Mouse (Mus musculus) urinary bladder, postnatal 4 days (tissue): Measurements from ENCODE around the gene Tex29.
A peak's percentile ranks its signal among the peaks of the same experiment; 100 is the strongest.
"Not testable (repeated sequence)": the region's sequence is repeated elsewhere in the genome, so short reads cannot be mapped to it uniquely, and the experiment has no call there.

Source experiments
- DNase-seq, 2 experiments: peaks; one replicate each; pipeline ENCODE4 v3.0.0; 2021 to 2022; ENCODE audit warnings: low spot score in 2 of 2

The Tex29 gene

DNA sequence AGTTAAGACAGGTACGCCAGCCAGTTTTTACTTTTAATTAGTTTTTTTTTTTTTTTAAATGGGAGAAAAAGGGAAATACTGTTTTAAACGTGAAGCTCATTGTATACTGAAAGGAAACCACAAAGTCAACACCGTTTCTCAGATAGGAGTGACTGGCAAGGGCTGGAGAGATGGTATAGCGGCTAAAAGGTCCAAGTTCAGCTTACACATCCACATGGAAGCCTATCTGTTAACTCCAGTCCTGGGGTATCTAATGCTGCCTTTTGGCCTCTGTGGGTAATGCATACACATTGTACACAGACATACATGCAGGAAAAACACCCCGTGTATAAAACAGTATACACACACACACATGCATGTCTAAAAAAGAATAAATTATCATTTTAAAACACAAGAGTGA lies 8.3 kb upstream of the Tex29 start:
- no peak for DNase-seq

DNA sequence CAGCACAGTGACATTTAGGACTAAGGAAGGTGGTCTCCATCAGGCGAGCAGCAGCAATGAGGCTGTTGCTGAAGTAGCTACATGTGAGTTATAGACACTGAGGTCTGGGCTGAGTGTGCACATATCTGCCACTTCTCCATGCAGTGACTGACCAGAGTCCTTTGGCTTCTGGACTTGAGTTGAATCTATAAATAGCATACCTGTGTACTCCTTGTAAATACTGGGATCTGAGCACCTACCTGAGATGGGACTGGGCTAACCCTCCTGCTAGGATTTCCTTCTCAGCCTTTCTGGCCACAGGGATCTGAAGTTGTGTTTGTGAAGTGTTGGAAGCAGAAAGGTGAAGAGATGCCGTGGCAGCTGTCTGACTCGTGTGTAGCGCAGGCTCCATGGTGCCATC lies 7.1 kb upstream of the Tex29 start:
- DNase-seq: no peak

GRCm38 (mm10) chr8:11834200-11834599 lies 6.1 kb upstream of the Tex29 start:
- no peak for DNase-seq

GRCm38 (mm10) chr8:11834691-11835090 lies 5.6 kb upstream of the Tex29 start:
- no peak for DNase-seq

GRCm38 (mm10) chr8:11841571-11841970 lies 1.3 kb downstream of the Tex29 start:
- no peak for DNase-seq

GRCm38 (mm10) chr8:11842757-11843156 lies 2.5 kb downstream of the Tex29 start:
- DNase-seq: no peak

- no peak for DNase-seq
Measured at GRCm38 (mm10) chr8:11843677-11844315, 3.5 kb downstream of the Tex29 start.

DNA sequence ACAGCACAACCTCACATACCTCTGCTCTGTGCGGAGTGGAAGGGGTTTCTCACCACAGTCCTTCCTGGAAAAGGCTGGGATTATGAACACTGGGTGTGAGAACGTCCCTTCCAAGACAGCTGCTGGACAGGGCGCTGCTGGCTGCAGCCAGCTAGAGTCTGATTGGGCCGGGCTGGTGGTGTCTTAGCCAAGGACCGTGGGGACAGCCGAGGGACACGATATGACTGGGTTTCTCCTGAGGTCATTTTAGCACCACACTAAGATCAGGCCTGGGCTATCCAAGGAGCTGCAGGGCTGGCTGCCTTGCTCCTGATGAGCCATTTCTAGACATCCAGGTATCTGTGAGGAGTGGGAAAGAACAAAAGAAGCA lies 4.0 kb downstream of the Tex29 start:
- no peak for DNase-seq

DNA sequence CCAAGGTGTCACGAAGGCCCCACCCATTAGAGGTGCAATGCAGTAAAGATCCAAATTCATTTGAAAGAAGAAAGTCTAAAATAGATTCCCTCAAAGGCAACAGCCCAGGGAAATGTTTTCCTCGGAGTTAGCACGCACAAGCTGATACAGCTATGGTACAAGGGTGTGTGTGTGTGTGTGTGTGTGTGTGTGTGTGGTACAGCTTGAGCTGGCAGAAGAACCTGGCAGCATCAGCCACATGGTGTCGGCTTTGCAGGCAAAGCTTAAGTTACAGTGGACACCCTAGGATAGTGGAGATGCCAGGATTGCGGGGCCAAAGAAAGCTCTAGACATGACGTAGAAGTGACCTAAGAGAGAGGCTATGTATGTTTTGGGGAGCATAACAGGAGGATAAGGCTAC lies 6.5 kb downstream of the Tex29 start:
- DNase-seq: no peak

DNA sequence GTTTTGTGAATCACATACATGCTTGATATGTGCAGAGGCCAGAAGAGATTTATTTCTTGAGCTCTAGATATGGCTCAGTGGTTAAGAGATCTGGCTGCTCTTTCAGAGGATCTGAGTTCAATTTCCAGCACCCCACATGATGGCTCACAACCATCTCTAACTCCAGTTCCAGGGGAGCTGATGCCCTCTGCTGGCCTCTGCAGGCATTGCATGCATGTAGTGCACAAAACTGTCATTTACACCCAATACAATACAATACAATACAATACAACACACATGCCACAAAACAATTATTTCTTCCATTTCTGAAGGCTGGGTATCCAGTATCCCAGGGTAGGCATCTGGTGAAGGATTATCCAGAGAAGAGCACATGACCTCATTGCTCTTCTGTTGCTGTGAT lies 27.6 kb downstream of the Tex29 start:
- no peak for DNase-seq

DNA sequence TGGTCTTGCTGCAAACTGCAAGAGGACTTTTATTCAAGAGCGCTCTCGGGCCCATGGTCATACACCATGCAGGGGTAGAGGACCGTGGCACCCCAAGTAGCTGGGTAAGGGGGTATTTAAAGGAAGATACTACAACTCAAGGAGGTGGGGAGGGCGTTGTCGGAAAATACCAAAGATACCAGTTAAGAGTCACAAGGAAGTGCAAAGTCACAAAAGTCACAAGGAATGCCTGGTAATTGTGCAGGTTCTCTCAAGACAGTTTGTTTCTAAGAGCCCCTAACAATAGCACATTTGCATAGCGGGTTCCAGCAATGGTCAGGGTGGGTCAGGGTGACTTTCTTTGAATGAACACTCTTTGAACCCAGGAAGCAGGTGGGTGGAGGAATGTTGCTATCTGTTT lies 34.0 kb downstream of the Tex29 start:
- not testable (repeated sequence) for DNase-seq

GRCm38 (mm10) chr8:11884646-11885045 lies 44.4 kb downstream of the Tex29 start:
- DNase-seq: no peak

DNA sequence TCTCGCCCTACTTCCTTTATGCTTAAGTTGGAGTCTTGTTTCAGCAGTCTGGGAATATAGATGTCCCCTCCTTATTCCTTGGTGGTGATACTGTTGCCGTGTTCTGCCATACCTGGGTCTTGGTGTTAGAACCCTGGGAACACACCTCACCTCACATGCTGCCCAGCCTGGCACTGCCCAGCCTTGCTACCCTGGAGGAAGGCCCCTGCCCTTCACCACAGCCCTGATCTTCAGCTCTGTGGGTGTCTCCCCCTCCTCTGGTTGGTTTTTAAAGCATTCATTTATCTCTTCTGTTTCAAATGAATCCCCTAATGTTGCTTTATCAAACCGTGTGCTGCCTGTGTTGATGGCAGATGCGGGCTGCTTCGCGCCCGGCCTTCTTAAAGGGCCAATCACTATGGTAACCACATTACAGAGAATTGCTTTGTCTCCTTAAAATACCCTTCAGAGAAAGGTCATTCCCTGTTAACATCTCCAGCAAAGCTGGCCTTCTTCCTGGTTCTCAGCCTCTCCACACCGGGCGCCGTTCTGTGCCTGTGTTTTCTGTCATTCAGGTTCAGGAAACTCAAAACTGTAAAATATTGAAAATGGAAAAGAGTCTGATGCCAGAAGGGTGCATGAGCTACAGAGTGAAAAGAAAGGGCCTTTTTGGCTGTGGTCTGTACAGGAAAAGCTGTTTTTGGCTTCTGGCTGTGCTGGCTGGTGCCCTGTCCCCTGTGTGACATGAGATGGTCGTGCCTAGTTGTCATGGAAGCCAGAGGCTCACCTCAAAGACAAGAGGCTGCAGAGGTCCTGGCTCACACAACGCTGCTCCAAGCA lies 45.8 kb downstream of the Tex29 start:
- no peak for DNase-seq

DNA sequence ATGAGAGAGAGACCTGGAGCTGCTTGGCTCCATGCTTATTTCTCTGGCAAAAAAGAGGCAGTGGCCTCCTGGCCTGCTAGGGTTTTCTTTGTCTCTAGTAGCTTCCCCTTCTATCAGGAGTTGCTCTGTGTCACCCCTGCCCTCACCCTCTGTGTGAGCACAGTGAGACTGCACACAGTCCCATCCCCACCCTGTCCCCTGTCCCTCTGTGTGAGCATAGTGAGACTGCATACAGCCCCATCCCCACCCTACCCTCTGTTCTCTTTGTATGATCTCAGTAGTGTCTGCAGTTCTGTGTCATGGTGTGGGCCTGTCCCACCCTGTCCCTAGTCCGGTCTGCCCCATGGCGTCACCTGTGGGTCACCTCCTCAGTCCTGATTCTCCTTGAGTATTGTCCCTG lies 46.5 kb downstream of the Tex29 start:
- DNase-seq: no peak

DNA sequence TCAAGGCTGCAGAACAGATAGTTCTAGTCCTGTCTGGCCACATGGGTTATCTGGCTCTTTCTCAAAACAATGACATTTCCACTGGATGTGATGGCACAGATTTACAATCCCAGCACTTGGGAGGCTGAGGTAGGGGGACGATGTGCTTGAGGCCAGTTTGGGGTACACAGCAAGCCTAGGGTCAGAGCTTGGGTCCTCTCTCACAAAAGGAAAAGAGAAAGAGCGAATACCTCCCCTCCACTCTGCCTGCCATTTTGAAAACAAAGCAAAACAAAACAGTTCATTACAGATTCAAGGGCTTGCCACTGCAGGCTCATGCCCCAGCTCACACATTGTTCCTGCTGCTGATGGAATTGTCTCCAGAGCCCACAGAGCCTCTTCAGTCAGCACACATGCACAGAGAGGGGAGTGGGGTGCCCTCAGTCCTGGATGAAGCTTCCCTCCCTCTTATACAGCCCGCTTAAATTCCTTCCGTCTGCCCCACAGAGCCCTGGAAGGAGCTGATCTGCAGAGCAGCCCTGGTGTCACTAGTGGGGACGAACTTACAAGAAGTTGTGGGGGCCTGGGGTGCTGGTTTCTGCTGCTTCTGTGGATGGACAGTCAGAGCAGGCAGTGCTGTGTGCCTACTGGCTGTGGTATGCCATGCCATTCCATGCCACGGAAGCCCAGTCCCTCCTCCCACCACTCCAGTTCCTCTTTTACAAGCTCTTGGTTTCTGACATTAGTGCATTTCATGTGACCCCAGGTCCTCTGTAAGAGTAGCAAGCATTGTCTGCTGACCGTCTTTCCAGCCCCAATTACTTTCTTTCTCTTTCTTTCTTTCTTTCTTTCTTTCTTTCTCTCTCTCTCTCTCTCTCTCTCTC lies 49.1 kb downstream of the Tex29 start:
- DNase-seq: no peak

- DNase-seq: no peak
Measured at GRCm38 (mm10) chr8:11892756-11893155, 52.5 kb downstream of the Tex29 start.

DNA sequence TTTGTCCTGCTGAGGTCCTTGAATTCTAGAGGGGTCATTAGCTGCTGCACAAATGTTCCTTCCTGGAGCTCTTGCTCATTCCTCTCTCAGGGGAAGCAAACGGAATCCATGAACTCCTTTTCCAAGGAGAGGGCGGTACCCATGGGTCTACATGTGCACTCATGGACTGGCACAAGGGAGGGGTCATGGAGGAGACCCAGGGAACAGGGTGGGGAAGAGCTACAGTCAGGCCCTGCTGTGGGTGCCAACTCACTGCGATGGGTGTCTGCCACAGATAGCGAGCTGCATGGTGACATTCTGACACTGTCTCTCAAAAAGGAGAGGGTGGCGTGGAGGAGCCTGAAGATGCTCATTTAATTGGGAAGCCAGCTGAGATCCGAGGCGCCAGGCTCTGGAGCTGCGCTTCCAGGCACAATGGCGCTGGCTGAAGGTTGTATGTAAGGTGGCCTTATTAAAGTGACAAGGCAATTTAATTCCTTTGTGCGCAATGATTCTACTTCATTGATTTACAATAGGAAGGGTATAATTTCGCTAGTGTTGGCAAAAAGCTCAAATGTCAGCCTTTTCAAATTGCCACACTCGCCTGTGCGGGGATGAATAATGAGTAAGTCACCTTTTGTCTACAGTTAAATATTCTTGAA lies 55.9 kb downstream of the Tex29 start:
- no peak for DNase-seq

DNA sequence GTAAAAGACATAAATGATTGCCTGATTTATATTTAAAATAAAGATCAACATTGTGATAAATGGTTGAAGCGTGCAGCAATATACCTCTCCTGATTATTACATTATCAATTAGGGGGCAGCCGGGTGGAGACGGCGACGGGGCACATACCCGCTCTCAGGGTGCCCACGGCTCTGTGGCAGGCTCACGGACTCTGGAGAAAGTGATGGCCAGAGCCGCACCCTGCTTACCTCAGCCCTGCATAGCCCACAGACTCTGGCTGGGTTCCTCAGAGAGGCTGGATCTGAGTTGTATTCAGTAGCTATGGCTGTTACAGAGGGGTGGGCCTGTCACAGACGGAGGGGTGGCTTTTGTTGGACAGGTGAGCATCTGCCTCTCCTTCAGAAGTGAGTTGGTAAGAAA lies 56.4 kb downstream of the Tex29 start:
- DNase-seq: no peak

DNA sequence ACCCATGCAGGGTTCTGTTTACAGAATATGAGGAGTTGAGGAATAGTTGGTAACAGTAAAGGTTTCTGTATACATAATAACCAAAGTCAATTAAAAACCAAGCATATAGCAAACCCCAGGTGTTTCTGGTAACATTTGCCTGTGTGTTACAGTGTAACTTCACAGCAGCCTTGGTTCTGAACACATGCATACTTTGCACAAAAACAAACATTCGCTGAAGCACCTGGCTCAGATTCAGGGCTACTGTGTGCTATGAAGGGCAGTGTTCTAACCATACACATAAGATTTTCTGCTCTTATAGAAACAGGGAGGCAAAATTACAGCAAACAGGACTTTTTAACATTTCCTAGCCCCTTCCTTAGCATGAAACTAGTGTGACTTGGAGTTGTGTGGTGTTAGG lies 58.5 kb downstream of the Tex29 start:
- peak in 1 of 2 experiments; percentile 32 for DNase-seq
